Mouse (Mus musculus): Measurements from ENCODE around the gene D930020B18Rik.

- no peak for TF ChIP-seq POLR2A (IDR thresholded peaks at IDR 0.05; ENCODE audit: control insufficient read depth, extremely low read depth, insufficient read depth, low read length, poor library complexity)
- no peak for TF ChIP-seq CTCF (IDR thresholded peaks at IDR 0.05; ENCODE audit: borderline replicate concordance, control insufficient read depth, extremely low read depth, insufficient read depth, low read length, poor library complexity)
Measured at GRCm38 (mm10) chr10:121628561-121629040, 12.8 kb upstream of the D930020B18Rik start.

Measured in thymus, adult 2 months (tissue).